Mouse (Mus musculus) left cerebral cortex, postnatal 4 days (tissue): ENCODE results near the gene Uts2. TPM values are rescaled to one million over a fixed set of nuclear protein-coding genes. Genes with fewer than 3 reads are reported as not detected.
A peak's percentile ranks its signal among the peaks of the same experiment; 100 is the strongest.

Experiments
- DNase-seq: peaks from one replicate; pipeline ENCODE4 v3.0.0-alpha.2; 2022
- intact Hi-C: fragments of 180-260 bp; cut with DNase I; formaldehyde crosslinking; loops from one replicate; pipeline ENCODE4 v1.15.1; 2025
- total RNA-seq, 2 experiments: library from RNA; stranded (reverse); gene quantifications; 2 replicates each; pipeline ENCODE4 v1.2.3; 2021

Gene Uts2
- total RNA-seq: not detected

- no peak for DNase-seq
- intact Hi-C loops: no loop called here
Measured at GRCm38 (mm10) chr4:150996797-150997196, at the start of gene Uts2. Gene Uts2, plus strand, starts transcription at chr4:150997097.

- intact Hi-C loops: no loop called here
- DNase-seq: no peak
Measured at GRCm38 (mm10) chr4:150950972-150951371, 45.9 kb upstream of the Uts2 start.

DNA sequence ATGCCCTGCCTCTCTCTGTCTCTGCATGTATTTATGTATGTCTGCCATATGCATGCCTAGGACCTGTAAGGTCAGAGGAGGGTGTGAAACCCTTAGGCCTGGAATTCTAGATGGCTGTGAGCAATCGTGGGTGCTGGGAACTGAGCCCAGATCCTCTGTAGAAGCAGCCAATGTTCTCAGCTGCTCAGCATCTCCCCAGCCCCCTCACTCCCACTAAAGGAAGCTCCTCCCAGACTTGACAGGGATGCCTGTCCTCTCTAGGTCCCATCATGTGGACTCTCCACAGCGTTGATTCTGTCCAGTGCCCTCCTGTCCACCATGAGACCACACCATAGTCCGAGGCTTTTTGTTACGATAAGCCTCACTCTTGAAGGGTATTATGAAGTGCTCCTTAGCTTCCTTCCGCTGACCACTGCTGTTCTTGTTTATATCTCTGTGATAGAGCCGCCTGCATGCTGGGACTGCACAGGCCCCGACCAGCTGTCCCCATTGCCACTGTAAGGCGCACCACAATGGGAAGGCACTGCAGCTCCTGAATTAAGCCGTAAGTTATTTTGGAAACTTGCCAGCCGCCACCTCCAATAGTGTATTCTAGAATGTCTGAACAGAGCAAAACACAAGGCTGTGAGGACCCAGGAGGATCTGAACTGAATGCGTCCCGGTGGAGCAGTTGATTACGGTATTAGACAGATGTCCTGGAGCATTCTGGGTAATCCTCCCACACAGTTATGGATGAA lies 40.4 kb upstream of the Uts2 start:
- intact Hi-C loops: no loop called here
- peak; percentile 39 for DNase-seq

DNA sequence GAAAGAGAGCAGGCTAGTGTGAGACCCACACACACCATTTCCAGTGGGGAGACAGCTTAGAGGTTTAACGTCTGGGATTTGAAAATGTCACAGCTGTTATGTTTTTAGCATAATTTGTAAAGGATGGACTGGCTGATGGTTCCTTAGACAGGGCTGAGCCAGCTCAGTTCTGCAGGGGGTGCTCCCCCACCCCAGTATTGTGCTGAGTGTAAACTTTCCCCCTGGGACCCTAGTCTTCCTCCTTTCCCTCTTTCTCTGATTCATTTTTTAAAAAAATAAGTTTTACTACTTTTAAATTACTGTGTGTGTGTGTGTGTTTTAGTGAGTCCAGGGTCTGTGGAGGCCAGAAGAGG lies 39.8 kb upstream of the Uts2 start:
- DNase-seq: no peak
- intact Hi-C loops: no loop called here

DNA sequence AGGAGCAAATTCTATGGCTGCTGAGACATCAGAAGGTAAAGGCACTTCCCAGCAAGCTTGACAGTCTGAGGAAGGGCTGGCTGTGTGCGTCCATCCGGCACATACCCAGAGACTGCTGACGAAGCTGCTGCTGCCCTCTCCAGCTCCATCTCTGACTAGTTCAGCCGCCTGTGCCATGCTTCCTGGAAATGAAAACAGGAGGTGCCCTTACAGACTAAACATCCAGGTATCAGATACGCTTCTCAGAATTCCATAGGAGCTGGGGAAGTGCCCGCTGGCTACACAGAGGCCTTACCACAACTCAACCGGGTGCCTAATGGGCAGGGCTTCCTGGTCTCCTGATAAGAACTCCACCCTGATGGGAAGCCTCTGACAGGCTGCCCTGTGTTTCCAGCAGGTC lies 38.4 kb upstream of the Uts2 start:
- intact Hi-C loops: no loop called here
- DNase-seq: no peak

GRCm38 (mm10) chr4:150962231-150962630 lies 34.7 kb upstream of the Uts2 start:
- DNase-seq: peak; percentile 25
- intact Hi-C loops: no loop called here

DNA sequence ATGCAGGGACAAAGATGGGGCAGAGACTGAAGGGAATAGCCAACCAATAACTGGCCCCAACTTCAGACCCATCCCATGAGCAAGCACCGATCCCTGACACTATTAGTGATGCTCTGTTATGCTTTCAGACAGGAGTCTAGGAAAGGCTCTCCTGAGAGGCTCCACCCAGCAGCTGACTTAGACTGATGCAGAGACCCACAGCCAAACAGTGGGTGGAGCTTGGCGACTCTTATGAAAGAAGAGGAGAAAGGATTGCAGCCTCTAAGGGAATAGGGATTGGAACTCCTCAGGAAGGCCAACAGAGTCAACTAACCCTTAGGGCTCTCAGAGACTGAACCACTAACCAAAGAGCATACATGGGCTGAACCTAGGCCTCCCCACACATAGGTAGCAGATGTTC lies 33.2 kb upstream of the Uts2 start:
- no peak for DNase-seq
- intact Hi-C loops: no loop called here

DNA sequence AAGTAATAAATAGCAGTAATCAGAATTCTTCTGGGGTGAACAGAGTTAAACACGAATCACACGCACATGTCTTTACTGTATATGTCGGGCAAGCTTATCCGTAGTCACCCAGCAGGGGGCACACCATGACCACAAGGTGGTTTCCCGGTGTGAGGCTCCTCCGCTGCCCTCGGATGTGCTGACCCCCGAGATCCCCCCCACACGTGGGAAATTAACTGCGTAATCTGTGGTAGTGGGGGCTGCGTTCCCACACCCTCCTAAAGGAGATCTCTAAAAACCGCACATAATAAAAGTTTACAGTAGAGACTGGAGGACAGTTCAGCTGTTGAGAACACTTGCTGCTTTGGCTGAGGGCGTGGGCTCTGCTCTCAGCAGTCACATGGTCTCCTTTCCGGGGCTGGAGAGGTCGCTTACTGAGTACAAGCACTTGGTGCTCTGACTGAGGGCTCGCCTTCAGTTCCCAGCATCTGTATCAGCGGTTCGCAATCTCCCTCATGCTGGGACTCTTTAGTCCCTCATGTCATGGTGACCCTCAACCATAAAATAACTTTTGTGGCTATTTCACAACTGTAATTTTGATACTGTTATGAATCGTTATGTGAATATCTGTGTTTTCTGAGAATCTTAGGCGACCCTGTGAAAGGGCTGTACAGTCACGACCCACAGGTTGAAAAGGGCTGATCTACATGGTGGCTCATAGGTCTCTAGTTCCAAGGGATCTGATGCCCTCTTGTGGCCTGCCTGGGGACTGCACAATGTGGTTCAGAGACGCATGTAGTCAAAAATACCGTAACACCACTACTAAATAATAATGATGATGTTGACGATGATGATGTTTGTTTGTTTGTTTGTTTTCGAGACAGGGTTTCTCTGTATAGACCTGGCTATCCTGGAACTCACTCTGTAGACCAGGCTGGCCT lies 32.0 kb upstream of the Uts2 start:
- intact Hi-C loops: loop anchor here (5.0 kb wide), 1 partner anchor 177 kb away; no protein-coding TSS in a partner anchor
- DNase-seq: peak; percentile 88

DNA sequence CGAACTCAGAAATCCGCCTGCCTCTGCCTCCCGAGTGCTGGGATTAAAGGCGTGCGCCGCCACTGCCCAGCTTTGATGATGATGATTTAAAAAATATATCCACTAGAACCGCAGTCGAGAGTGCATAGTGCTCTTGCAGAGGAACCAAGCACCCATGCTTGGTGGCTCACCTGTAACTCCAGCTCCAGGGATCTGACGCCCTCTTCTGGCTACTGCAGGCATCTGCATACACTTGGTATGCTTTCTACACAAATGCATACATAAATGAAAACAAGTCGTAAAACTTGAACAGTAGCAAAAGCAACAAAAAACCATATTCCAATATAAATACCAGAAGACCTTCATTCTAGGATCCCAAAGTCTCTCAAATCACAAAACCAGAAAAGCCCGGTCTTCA lies 31.3 kb upstream of the Uts2 start:
- DNase-seq: no peak
- intact Hi-C loops: loop anchor here (5.0 kb wide), 1 partner anchor 177 kb away; no protein-coding TSS in a partner anchor

DNA sequence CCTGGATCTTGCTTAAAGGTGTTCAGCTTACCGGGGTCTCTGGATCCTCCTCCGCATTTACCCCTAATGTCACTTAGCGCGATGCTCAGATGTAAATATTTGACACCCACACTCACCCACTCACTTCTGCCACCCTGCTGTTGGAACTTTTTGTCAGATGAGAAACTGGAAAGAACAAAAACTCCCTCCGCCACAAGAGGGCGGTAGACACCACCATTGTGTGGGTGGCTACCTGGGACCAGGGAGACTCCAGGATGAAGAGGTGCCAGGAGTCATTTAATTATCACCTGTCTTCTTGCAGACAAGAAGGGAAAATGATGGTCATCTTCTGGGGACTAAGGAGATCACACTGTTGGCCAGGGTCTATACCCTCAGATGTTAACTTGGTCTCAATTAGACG lies 30.3 kb upstream of the Uts2 start:
- DNase-seq: peak; percentile 61
- intact Hi-C loops: loop anchor here (5.0 kb wide), 1 partner anchor 176 kb away; no protein-coding TSS in a partner anchor

DNA sequence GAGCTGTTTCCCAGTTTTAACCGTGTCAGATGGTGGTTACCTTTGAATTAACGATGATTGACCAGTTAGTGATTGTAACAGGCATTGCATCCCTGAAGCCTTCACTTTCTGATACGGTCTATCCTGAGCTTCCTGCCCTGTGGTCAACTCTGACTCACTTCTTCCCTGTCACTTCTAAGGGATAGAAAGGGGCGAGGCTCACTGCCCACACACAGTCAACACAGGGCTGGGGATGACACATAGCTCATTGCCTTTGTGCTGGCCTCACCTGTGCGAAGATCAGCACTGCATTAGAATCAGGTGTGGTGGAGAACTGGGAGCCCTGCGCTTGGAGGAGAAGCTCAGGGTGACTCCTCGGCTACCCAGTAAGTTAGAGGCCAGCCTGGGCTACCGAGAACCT lies 27.9 kb upstream of the Uts2 start:
- no peak for DNase-seq
- intact Hi-C loops: loop anchor here (5.0 kb wide), 1 partner anchor 173 kb away; no protein-coding TSS in a partner anchor

DNA sequence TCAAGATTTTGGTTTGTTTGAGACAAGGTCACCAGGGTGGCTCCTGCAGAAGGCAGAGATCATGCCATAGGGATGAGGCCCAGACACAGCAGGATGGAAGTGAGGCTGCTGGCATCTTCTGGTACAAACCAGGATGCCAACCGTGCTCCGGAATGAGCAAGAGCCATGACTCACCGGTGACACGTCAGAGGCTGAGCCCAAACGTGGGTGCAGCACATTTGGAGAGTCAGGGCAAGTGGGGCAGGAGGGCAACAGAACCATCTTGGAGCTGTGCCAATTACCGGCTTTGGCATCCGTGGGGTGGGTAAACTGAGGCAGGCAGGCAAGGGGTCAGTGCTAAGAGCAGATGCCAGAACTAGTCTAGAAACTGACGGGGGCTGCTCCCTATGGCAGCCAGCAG lies 23.6 kb upstream of the Uts2 start:
- DNase-seq: no peak
- intact Hi-C loops: no loop called here

DNA sequence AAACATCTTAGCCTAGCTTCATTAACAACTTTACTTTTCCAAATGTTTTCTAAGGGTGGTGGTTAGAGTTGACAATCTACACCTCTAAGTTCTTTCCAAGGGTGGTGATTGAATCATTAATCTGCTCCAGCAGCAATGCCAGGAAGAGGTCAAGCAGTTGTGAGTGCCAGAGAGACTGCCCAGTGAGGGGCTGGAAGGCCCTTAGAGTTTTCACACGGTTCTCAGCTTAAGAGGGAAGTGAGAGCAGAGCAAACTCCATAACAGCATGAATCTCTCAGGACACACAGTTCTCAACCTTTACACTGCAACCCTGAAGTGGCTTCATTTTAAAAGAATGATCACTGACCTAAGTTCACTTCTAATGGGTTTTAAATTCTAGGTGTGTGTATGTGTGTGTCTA lies 21.8 kb upstream of the Uts2 start:
- intact Hi-C loops: no loop called here
- DNase-seq: no peak

GRCm38 (mm10) chr4:150978156-150978910 lies 18.6 kb upstream of the Uts2 start:
- no peak for DNase-seq
- intact Hi-C loops: no loop called here

- intact Hi-C loops: no loop called here
Measured at GRCm38 (mm10) chr4:150979455-150979854, 17.4 kb upstream of the Uts2 start.

GRCm38 (mm10) chr4:150980153-150980552 lies 16.7 kb upstream of the Uts2 start:
- intact Hi-C loops: no loop called here

More at GRCm38 (mm10) chr4:150979455-150979854, 17.4 kb upstream of the Uts2 start:
- DNase-seq: no peak

DNA sequence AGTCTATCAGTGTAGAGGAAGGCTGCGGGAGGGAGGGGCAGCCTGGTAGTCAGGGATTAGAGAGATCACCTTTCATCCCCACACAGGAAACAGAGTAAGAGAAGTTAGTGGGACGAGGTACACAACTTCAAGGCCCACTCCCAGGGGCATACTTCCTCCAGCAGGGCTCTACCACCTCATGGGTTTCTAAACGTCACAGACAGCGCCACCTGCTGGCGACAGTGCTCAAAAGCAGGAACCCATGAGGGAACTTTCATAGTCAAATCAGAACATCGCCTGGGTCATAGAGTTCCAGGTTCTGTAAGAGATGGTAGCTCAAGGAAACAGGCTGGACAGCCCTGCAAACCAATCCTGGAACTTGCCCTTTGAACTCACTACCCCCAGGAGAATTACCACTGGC lies 6.7 kb upstream of the Uts2 start:
- intact Hi-C loops: no loop called here
- peak; percentile 15 for DNase-seq

More at GRCm38 (mm10) chr4:150980153-150980552, 16.7 kb upstream of the Uts2 start:
- no peak for DNase-seq

- intact Hi-C loops: no loop called here
- DNase-seq: no peak
Measured at GRCm38 (mm10) chr4:150998626-150999025, 1.7 kb downstream of the Uts2 start.

DNA sequence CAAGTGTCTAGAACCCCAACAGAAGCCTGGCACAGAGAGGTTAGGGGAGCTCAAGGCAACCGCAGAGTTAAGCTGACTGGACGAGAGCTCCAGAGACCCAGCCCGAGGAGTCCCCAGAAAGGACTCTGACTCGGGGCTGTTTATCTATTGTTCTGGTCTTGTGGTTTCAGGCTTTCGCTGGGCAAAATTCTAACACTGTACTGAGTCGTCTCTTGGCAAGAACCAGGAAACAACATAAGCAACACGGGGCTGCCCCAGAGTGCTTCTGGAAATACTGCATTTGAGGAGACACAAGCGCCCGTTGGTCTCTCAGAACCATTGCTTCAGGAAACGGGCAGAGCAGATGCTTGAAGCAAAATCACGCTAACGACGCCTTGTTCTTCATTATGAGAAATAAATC lies 4.5 kb downstream of the Uts2 start:
- no peak for DNase-seq
- intact Hi-C loops: no loop called here

GRCm38 (mm10) chr4:151005656-151006318 lies 8.9 kb downstream of the Uts2 start:
- intact Hi-C loops: no loop called here
- DNase-seq: no peak
